Mouse (Mus musculus): ENCODE data around the gene Prkca. TPM values are rescaled to one million over a fixed set of nuclear protein-coding genes. Genes with fewer than 3 reads are reported as not detected.

The Prkca gene
- polyA plus RNA-seq, 1 experiment from 2014 or later, result 7.4 TPM

DNA sequence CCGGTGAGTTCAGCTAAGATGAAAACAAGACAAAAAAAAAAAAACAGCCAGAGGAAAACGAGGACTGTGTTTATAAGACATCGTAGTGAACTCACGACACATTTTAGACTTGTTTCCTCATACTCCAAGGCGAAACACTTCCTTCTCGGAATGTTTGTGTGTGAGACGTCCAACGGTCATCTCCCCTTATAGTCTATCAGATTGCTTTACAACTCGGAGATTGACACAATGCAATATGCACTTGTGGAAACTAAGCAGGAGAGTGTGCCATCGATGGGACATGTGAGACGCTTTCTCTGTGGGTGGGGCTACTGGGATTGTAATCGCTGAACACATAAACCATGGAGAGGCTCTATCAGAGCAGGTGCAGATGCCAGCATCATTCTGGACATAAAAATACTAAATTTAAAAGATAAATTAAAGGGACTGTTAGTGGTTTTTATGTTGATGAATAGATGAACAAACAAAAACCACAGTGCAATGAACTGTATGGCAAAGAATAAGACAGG, 49.4 kb downstream of the Prkca start:
- Histone ChIP-seq H3K4me1 (ENCODE audit: control insufficient read depth, insufficient read depth, low read depth, low read length) (no peaks in the 10 kb centered on the region), H3K4me2 (ENCODE audit: low read length) (no peak overlapping the region), H3K27ac (ENCODE audit: low read depth, low read length) (no peak overlapping the region), H3K9me3 (ENCODE audit: control insufficient read depth, low read length) (no peaks in the 10 kb centered on the region), H3K4me3 (ENCODE audit: low read length) (no peak overlapping the region), H3K27me3 (replicated peaks; ENCODE audit: control insufficient read depth, insufficient read depth, low read length) (no peaks in the 10 kb centered on the region), H3K36me3 (ENCODE audit: control insufficient read depth, insufficient read depth, low read length) (no peaks in the 10 kb centered on the region), H3K9ac (ENCODE audit: low read depth, low read length) (no peak overlapping the region)
- ATAC-seq, result no peak
- 94% methylated on average over 12 of the region's 12 CpGs for WGBS

DNA sequence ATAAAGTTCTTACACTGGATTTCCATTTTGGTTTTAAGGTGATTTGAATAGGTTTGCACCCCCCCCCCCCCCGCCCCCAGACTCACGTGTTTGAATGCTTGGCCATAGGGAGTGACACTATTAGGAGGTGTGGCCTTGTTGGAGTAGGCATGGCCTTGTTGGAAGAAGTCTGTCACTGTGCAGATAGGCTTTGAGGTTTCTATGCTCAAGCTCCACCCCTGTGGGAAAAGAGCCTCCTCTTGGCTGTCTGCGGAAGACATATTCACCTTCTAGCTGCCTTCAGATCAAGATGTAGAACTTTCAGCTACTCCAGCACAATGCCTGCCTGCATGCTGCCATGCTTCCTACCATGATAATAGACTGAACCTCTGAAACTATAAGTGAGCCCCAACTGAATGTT, 49.9 kb downstream of the Prkca start:
- no peak overlapping the region for H3K27ac ChIP-seq (ENCODE audit: low read depth, low read length)
- no peak overlapping the region for H3K4me2 ChIP-seq (ENCODE audit: low read length)
- no peak overlapping the region for H3K9ac ChIP-seq (ENCODE audit: low read depth, low read length)
- H3K9me3 ChIP-seq (ENCODE audit: control insufficient read depth, low read length), result no peaks in the 10 kb centered on the region
- no peaks in the 10 kb centered on the region for H3K36me3 ChIP-seq (ENCODE audit: control insufficient read depth, insufficient read depth, low read length)
- no peak overlapping the region for H3K4me3 ChIP-seq (ENCODE audit: low read length)
- 69% methylated on average over 3 of the region's 3 CpGs for WGBS
- H3K4me1 ChIP-seq (ENCODE audit: control insufficient read depth, insufficient read depth, low read depth, low read length), result no peaks in the 10 kb centered on the region
- no peaks in the 10 kb centered on the region for H3K27me3 ChIP-seq (replicated peaks; ENCODE audit: control insufficient read depth, insufficient read depth, low read length)
- no peak for ATAC-seq

DNA sequence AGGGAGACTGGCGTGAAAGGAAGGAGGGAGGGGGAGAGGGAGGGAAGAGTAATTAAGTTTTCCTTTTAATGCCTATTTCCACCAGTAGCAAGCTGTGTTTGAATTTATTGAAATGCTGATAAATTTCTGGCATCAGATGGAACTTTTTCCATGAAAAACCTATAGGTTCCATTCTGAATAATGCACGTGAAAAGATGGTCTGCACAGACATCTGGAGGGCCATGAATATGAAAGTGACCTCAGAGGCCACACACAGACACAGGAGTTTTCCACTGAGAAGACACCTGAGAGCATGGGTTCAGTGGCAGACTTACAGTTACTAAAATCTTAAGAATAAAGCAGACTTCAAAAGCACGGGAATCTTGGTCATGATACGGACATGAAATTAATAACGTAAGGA, 54.5 kb downstream of the Prkca start:
- no peak for ATAC-seq
- Histone ChIP-seq H3K27me3 (replicated peaks; ENCODE audit: control insufficient read depth, insufficient read depth, low read length) (no peaks in the 10 kb centered on the region), H3K4me3 (ENCODE audit: low read length) (no peak overlapping the region), H3K36me3 (ENCODE audit: control insufficient read depth, insufficient read depth, low read length) (no peaks in the 10 kb centered on the region), H3K4me1 (ENCODE audit: control insufficient read depth, insufficient read depth, low read depth, low read length) (peaks cover 3% of the 10 kb centered on the region; the same call in 1 of the 2 replicates), H3K27ac (ENCODE audit: low read depth, low read length) (no peak overlapping the region), H3K9ac (ENCODE audit: low read depth, low read length) (no peak overlapping the region), H3K4me2 (ENCODE audit: low read length) (no peak overlapping the region), H3K9me3 (ENCODE audit: control insufficient read depth, low read length) (no peaks in the 10 kb centered on the region)
- WGBS, result 88% methylated on average over 5 of the region's 5 CpGs

DNA sequence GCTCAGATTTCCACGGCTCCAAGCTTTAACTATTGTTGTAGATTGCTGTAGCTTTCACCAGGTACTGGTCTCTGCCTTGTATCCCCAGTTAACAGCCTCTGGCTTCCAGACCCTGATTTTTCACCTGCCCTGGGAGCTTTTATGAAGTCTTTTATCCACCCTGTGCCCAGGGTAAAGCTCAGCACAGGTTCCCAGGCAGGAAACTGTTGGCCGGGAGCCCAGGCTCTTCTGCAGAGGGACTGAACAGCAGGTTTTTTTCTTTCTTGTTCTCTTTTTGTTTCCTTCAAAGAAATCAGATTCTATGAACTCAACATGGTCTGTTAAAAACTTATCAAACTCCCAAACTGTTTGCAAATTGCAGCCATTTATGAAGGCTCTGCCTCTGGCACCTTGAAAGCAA, 56.4 kb downstream of the Prkca start:
- Histone ChIP-seq H3K36me3 (ENCODE audit: control insufficient read depth, insufficient read depth, low read length) (no peaks in the 10 kb centered on the region), H3K27me3 (replicated peaks; ENCODE audit: control insufficient read depth, insufficient read depth, low read length) (no peaks in the 10 kb centered on the region), H3K27ac (ENCODE audit: low read depth, low read length) (no peak overlapping the region), H3K4me2 (ENCODE audit: low read length) (no peak overlapping the region), H3K9ac (ENCODE audit: low read depth, low read length) (no peak overlapping the region), H3K9me3 (ENCODE audit: control insufficient read depth, low read length) (no peaks in the 10 kb centered on the region), H3K4me1 (ENCODE audit: control insufficient read depth, insufficient read depth, low read depth, low read length) (peaks cover 3% of the 10 kb centered on the region; the same call in 1 of the 2 replicates), H3K4me3 (ENCODE audit: low read length) (no peak overlapping the region)
- no peak for ATAC-seq
- 60% methylated on average over 2 of the region's 2 CpGs for WGBS

DNA sequence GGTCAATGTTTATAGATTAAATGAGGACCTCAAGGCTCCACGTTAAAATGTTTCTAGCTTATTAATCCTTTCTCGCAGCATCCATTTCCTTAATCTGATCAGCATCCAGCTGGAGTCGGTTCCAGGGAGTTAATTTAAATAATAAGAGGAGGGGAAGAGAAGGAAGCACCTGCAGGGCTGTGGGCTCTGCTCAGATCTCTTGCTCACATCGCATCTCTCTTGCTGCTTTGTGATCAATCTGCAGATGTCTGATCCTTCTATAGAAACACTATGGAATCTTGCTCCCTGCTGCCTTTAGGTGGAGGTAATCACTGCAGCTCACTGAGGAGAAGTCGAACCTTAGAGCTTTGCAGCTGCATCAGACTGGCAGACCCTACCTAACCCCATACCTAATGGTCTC, 58.7 kb downstream of the Prkca start:
- no peak for ATAC-seq

GRCm38 (mm10) chr11:108282850-108283459, 60.8 kb downstream of the Prkca start:
- H3K4me2 ChIP-seq (ENCODE audit: low read length), result no peak overlapping the region

More for the DNA sequence above, 58.7 kb downstream of the Prkca start:
- Histone ChIP-seq H3K27ac (ENCODE audit: low read depth, low read length) (no peak overlapping the region), H3K9me3 (ENCODE audit: control insufficient read depth, low read length) (no peaks in the 10 kb centered on the region), H3K36me3 (ENCODE audit: control insufficient read depth, insufficient read depth, low read length) (no peaks in the 10 kb centered on the region), H3K27me3 (replicated peaks; ENCODE audit: control insufficient read depth, insufficient read depth, low read length) (no peaks in the 10 kb centered on the region), H3K4me3 (ENCODE audit: low read length) (no peak overlapping the region), H3K4me1 (ENCODE audit: control insufficient read depth, insufficient read depth, low read depth, low read length) (peaks cover 3% of the 10 kb centered on the region; the same call in 1 of the 2 replicates), H3K9ac (ENCODE audit: low read depth, low read length) (no peak overlapping the region), H3K4me2 (ENCODE audit: low read length) (no peak overlapping the region)
- WGBS, result 35% methylated on average over 5 of the region's 5 CpGs

GRCm38 (mm10) chr11:108279748-108280373, 63.9 kb downstream of the Prkca start:
- Histone ChIP-seq H3K36me3 (ENCODE audit: control insufficient read depth, insufficient read depth, low read length) (no peaks in the 10 kb centered on the region), H3K27ac (ENCODE audit: low read depth, low read length) (no peak overlapping the region), H3K9ac (ENCODE audit: low read depth, low read length) (no peak overlapping the region), H3K9me3 (ENCODE audit: control insufficient read depth, low read length) (no peaks in the 10 kb centered on the region), H3K27me3 (replicated peaks; ENCODE audit: control insufficient read depth, insufficient read depth, low read length) (no peaks in the 10 kb centered on the region), H3K4me2 (ENCODE audit: low read length) (no peak overlapping the region), H3K4me3 (ENCODE audit: low read length) (no peak overlapping the region), H3K4me1 (ENCODE audit: control insufficient read depth, insufficient read depth, low read depth, low read length) (peaks cover 10% of the 10 kb centered on the region; the same call in 1 of the 2 replicates)
- ATAC-seq, result peak; percentile 53; the same call in 1 of the 2 replicates
- 87% methylated on average over 1 of the region's 1 CpGs for WGBS

More at GRCm38 (mm10) chr11:108282850-108283459, 60.8 kb downstream of the Prkca start:
- peaks cover 3% of the 10 kb centered on the region; the same call in 1 of the 2 replicates for H3K4me1 ChIP-seq (ENCODE audit: control insufficient read depth, insufficient read depth, low read depth, low read length)
- no peaks in the 10 kb centered on the region for H3K9me3 ChIP-seq (ENCODE audit: control insufficient read depth, low read length)
- no peaks in the 10 kb centered on the region for H3K27me3 ChIP-seq (replicated peaks; ENCODE audit: control insufficient read depth, insufficient read depth, low read length)
- no peaks in the 10 kb centered on the region for H3K36me3 ChIP-seq (ENCODE audit: control insufficient read depth, insufficient read depth, low read length)
- H3K4me3 ChIP-seq (ENCODE audit: low read length), result no peak overlapping the region
- H3K27ac ChIP-seq (ENCODE audit: low read depth, low read length), result no peak overlapping the region
- WGBS, result 86% methylated on average over 1 of the region's 1 CpGs
- H3K9ac ChIP-seq (ENCODE audit: low read depth, low read length), result no peak overlapping the region
- no peak for ATAC-seq

DNA sequence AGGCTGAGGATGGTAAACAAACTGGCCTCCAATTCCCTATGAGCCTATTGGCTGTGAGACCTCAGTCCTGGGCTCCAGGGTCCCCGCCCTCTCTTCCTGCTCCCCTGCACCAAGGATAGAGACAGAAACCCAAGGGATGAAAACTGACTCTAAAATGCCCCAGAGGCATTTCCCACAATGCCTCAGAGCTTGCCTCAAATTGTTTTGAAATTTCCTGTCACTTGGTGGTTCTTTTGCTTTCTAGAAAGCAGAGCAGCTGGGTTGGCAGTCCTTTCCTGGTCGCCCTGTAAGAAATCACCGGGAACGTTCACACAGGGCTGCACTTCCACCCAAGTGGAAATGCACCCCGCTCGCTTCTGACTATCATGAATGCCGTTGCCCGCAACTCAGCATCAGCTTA, 66.6 kb downstream of the Prkca start:
- Histone ChIP-seq H3K9me3 (ENCODE audit: control insufficient read depth, low read length) (no peaks in the 10 kb centered on the region), H3K4me1 (ENCODE audit: control insufficient read depth, insufficient read depth, low read depth, low read length) (peaks cover 10% of the 10 kb centered on the region; the same call in 1 of the 2 replicates), H3K27me3 (replicated peaks; ENCODE audit: control insufficient read depth, insufficient read depth, low read length) (no peaks in the 10 kb centered on the region), H3K9ac (ENCODE audit: low read depth, low read length) (no peak overlapping the region), H3K36me3 (ENCODE audit: control insufficient read depth, insufficient read depth, low read length) (no peaks in the 10 kb centered on the region), H3K27ac (ENCODE audit: low read depth, low read length) (no peak overlapping the region), H3K4me3 (ENCODE audit: low read length) (no peak overlapping the region), H3K4me2 (ENCODE audit: low read length) (no peak overlapping the region)
- WGBS, result 70% methylated on average over 8 of the region's 8 CpGs
- ATAC-seq, result no peak

DNA sequence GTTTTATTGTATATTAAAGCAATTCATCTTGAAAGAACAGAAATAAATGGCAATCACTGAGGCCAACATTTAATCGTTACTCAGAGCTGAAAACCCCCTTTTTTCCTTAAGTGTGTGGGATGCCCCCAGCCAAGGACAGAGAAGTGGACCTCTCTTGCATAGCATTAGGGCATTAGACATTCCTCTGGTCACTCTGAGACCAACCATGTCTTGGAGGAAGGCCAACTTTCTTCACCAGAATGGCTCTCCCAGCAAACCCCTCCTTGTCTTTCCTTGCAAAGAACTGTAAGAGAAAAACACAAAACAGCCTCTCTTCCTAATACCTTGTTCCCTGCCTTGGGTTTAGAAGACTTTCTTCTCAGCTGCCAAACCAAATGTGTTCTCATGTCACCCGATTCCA, 67.6 kb downstream of the Prkca start:
- WGBS, result 56% methylated on average over 2 of the region's 2 CpGs
- Histone ChIP-seq H3K9me3 (ENCODE audit: control insufficient read depth, low read length) (no peaks in the 10 kb centered on the region), H3K27me3 (replicated peaks; ENCODE audit: control insufficient read depth, insufficient read depth, low read length) (no peaks in the 10 kb centered on the region), H3K36me3 (ENCODE audit: control insufficient read depth, insufficient read depth, low read length) (no peaks in the 10 kb centered on the region), H3K27ac (ENCODE audit: low read depth, low read length) (no peak overlapping the region), H3K4me2 (ENCODE audit: low read length) (no peak overlapping the region), H3K4me1 (ENCODE audit: control insufficient read depth, insufficient read depth, low read depth, low read length) (peaks cover 10% of the 10 kb centered on the region; the same call in 1 of the 2 replicates), H3K9ac (ENCODE audit: low read depth, low read length) (no peak overlapping the region), H3K4me3 (ENCODE audit: low read length) (no peak overlapping the region)
- ATAC-seq, result peak; percentile 54; the same call in 1 of the 2 replicates
